In the genomic region with DNA sequence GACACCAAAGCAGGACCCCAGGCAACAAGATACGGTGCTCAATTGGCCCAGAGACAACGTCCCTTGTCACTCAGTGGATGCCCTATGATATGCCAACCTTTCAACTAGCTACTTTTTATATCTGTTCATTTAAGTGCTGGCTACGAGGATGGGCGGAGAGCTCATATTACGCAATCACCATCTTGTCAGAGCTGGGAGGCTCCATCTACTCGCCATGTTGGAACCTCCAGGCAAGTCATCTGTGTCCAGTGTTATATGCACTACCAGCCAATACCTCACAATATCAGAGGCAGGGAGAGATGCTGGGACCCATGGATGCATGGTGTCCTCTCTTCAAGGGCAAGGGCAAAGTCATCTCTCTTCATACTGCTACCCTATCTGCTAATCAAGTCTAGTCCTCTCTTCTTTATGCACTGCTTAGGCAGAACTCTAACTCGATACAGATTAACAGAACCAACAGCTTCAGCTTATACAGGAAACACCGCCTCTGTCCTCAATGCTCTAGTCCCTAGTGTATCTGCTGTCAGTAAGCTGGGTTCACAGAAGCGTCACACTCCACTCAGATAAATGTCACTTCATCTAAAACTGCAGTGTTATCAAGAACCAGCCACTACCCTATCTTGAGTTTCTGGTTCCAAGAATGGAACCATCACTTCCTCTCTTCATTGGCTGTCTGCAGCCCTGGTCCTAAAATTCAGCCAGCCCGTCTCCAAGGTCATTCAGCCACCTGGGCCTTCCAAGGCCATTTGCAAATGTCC, we compare ENCODE assay signal across 13 mouse cellular contexts. TPM values are rescaled to one million over a fixed set of nuclear protein-coding genes. Genes with fewer than 3 reads are reported as not detected.
DNase-seq lines count a peak whose midpoint lies in the region; ATAC-seq and TF ChIP-seq lines count a peak whose summit lies in the region.
"Had no signal": no experiment of that assay in that cellular context is flagged by ENCODE, and none has a peak within 500 bp of the region (broad histone marks: within the 10 kb centered on the region; RNA-seq: fewer than 3 reads in every experiment).

No protein-coding gene starts in this region.

- 0 out of 2 replicates have a peak overlapping the region, but pooled peaks have one; percentile 0 for H3K4me2 ChIP-seq in liver, embryonic 15.5 days
- no peak overlapping the region for H3K4me2 ChIP-seq in kidney, embryonic 15.5 days
- H3K4me2 ChIP-seq: heart, embryonic 11.5 days; intestine, embryonic 15.5 days had no signal

- TF ChIP-seq POLR2A in spleen, adult 2 months (IDR thresholded peaks at IDR 0.05; ENCODE audit: low read depth, low read length), result no peak

- no peak for TF ChIP-seq CTCF in gastrocnemius, adult 2 months (IDR thresholded peaks at IDR 0.05)
- no peak for TF ChIP-seq CTCF in spleen, adult 2 months (IDR thresholded peaks at IDR 0.05; ENCODE audit: extremely low read depth, insufficient read depth, insufficient read length, insufficient replicate concordance)

- DNase-seq in gastrocnemius, adult 2 months, result peak; percentile 29
- no peak for DNase-seq in gastrocnemius, postnatal 14 days
- DNase-seq in spleen, adult 2 months (ENCODE audit: low read depth in 1 of 2, low spot score in 2 of 2), result no peak
- no peak for DNase-seq in spleen, adult 18-20 months
- DNase-seq in lung, postnatal 4 days, result no peak
- no peak for DNase-seq in left cerebral cortex, postnatal 10 days (ENCODE audit: extremely low spot score in 1 of 2, low spot score in 2 of 2)
- DNase-seq: adrenal gland, postnatal 25 days; cerebellum, adult 2 months; kidney, postnatal 36 days had no signal

- intact Hi-C loops in gastrocnemius, adult 2 months (cut with DNase I), result no loop called here
- intact Hi-C loops in gastrocnemius, postnatal 14 days (cut with DNase I; ENCODE audit: low total_unique reads), result no loop called here
- intact Hi-C loops in left cerebral cortex, postnatal 10 days (cut with DNase I), result loop anchor here (5.0 kb wide), 1 partner anchor 44 kb away; no protein-coding TSS in a partner anchor

- H3K9ac ChIP-seq in liver, embryonic 15.5 days, result no peak overlapping the region
- no peak overlapping the region for H3K9ac ChIP-seq in kidney, embryonic 15.5 days
- H3K9ac ChIP-seq: intestine, embryonic 15.5 days had no signal

- H3K9me3 ChIP-seq in liver, embryonic 15.5 days (replicated peaks), result no peaks in the 10 kb centered on the region
- no peaks in the 10 kb centered on the region for H3K9me3 ChIP-seq in kidney, embryonic 15.5 days (replicated peaks)
- H3K9me3 ChIP-seq: intestine, embryonic 15.5 days had no signal

- ATAC-seq in liver, embryonic 15.5 days (ENCODE audit: insufficient read depth), result peak; percentile 61
- ATAC-seq in kidney, embryonic 15.5 days (replicated peaks; ENCODE audit: low FRiP score), result no peak
- ATAC-seq: intestine, embryonic 15.5 days had no signal

- H3K27ac ChIP-seq in gastrocnemius, adult 2 months, result peak overlapping the region; percentile 98
- peak overlapping the region; percentile 58 for H3K27ac ChIP-seq in spleen, adult 2 months (ENCODE audit: insufficient read depth, low read length)
- no peak overlapping the region for H3K27ac ChIP-seq in liver, embryonic 15.5 days (replicated peaks)
- no peak overlapping the region for H3K27ac ChIP-seq in kidney, embryonic 15.5 days
- H3K27ac ChIP-seq: intestine, embryonic 15.5 days had no signal

- WGBS in spleen, adult 2 months, result 58% methylated on average over 10 of the region's 10 CpGs
- 33% methylated on average over 10 of the region's 10 CpGs for WGBS in liver, embryonic 15.5 days (ENCODE audit: insufficient replicate concordance)
- WGBS in kidney, embryonic 15.5 days, result 85% methylated on average over 10 of the region's 10 CpGs

- H3K36me3 ChIP-seq in spleen, adult 2 months (ENCODE audit: control insufficient read depth, insufficient read depth, low read length), result peaks cover 6% of the 10 kb centered on the region; the same call in 1 of the 2 replicates
- H3K36me3 ChIP-seq in liver, embryonic 15.5 days (replicated peaks), result no peaks in the 10 kb centered on the region
- no peaks in the 10 kb centered on the region for H3K36me3 ChIP-seq in kidney, embryonic 15.5 days
- H3K36me3 ChIP-seq: intestine, embryonic 15.5 days had no signal

- H3K4me3 ChIP-seq in gastrocnemius, adult 2 months, result no peak overlapping the region
- H3K4me3 ChIP-seq in spleen, adult 2 months (ENCODE audit: extremely low read depth, insufficient read depth, insufficient read length), result no peak overlapping the region
- no peak overlapping the region for H3K4me3 ChIP-seq in liver, embryonic 15.5 days (replicated peaks)
- no peak overlapping the region for H3K4me3 ChIP-seq in kidney, embryonic 15.5 days (replicated peaks)
- H3K4me3 ChIP-seq: intestine, embryonic 15.5 days had no signal

- H3K27me3 ChIP-seq in spleen, adult 2 months (ENCODE audit: control insufficient read depth, insufficient read depth, low read length), result no peaks in the 10 kb centered on the region
- H3K27me3 ChIP-seq in liver, embryonic 15.5 days, result peaks cover 6% of the 10 kb centered on the region; the same call in 1 of the 2 replicates
- no peaks in the 10 kb centered on the region for H3K27me3 ChIP-seq in kidney, embryonic 15.5 days
- H3K27me3 ChIP-seq: intestine, embryonic 15.5 days had no signal

- peaks cover 39% of the 10 kb centered on the region for H3K4me1 ChIP-seq in spleen, adult 2 months (ENCODE audit: control insufficient read depth, insufficient read depth, insufficient read length)
- H3K4me1 ChIP-seq in liver, embryonic 15.5 days (replicated peaks), result peaks cover 67% of the 10 kb centered on the region
- peaks cover 60% of the 10 kb centered on the region for H3K4me1 ChIP-seq in kidney, embryonic 15.5 days

RNA-seq across cellular contexts. Expression of gene Rasa3, which starts 6.0 kb away (rescaled TPM):
- 10 to 100 TPM in 1 of 2 experiments, 1 to 10 TPM in 1; 5.9 to 10.5 TPM for total RNA-seq in gastrocnemius, adult 2 months (2021)
- 10 to 100 TPM; 18.5 to 18.8 TPM for total RNA-seq in gastrocnemius, postnatal 14 days (2021)
- polyA plus RNA-seq in spleen, adult 2 months (2012; rRNA removed), result 98.7 and 123 TPM in 2 replicates
- polyA plus RNA-seq in liver, embryonic 15.5 days (2015; fragmentation: Nextera tagmentation; extraction: Ambion mirVana), result 16.4 and 19.0 TPM in 2 replicates
- polyA plus RNA-seq in kidney, embryonic 15.5 days (2015; fragmentation: Nextera tagmentation; extraction: Ambion mirVana), result 23.2 and 23.5 TPM in 2 replicates
- total RNA-seq in left cerebral cortex, postnatal 10 days (2021), result 10 to 100 TPM; 55.6 to 56.9 TPM

RNA-seq across cellular contexts. Expression of gene Cfap97d2, which starts 34.3 kb away (rescaled TPM):
- not detected for total RNA-seq in gastrocnemius, adult 2 months (2021)
- not detected for total RNA-seq in gastrocnemius, postnatal 14 days (2021)
- polyA plus RNA-seq in spleen, adult 2 months (2012; rRNA removed), result 0.11 and 0.12 TPM in 2 replicates
- polyA plus RNA-seq in liver, embryonic 15.5 days (2015; fragmentation: Nextera tagmentation; extraction: Ambion mirVana), result 0.12 TPM in 1 of 2 replicates, not detected in the other
- 0.05 TPM in 1 of 2 replicates, not detected in the other for polyA plus RNA-seq in kidney, embryonic 15.5 days (2015; fragmentation: Nextera tagmentation; extraction: Ambion mirVana)
- 1 to 10 TPM in 1 of 2 experiments, under 1 TPM in 1; 0.75 to 1.5 TPM for total RNA-seq in left cerebral cortex, postnatal 10 days (2021)
- total RNA-seq: adrenal gland, postnatal 25 days had no signal
- polyA plus RNA-seq: heart, embryonic 11.5 days had no signal

Comparison
In these comparisons a context has a peak if more than half of its experiments do, and no peak if none do; other contexts are left out.
1. H3K27ac ChIP-seq: peak in gastrocnemius, adult 2 months (single experiment) and spleen, adult 2 months (single experiment); none in liver, embryonic 15.5 days (single experiment) and kidney, embryonic 15.5 days (single experiment).